Mouse (Mus musculus): Measurements from ENCODE around the gene Cdk6.

DNA sequence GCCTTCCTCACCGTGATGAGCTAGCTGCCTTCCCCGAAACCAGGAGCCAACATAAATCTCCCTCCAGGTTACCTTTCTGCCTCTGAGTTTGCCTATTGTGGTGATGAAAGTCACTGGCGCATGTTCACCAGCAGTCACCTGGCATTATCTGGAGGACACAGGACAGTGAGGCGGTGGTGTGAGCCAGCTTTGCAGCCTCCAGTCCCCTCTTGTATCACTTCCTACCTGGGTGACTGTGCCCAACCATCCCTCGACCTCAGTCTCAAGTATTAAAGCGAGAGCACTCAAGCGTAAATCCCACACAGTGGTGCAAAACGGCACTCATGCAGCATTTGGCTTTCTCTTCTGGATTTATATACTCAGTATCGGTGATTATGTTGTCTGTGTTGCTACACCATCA, 152.7 kb downstream of the Cdk6 start:
- TF ChIP-seq CTCF (IDR thresholded peaks at IDR 0.05; ENCODE audit: borderline replicate concordance, extremely low read depth, insufficient read depth, insufficient read length) (no peak), POLR2A (IDR thresholded peaks at IDR 0.05; ENCODE audit: borderline replicate concordance, extremely low read depth, insufficient read depth, insufficient read length, poor library complexity, severe bottlenecking) (no peak)
